Mouse (Mus musculus): Measurements from ENCODE around the gene Cdca5. TPM values are rescaled to one million over a fixed set of nuclear protein-coding genes. Genes with fewer than 3 reads are reported as not detected.

Gene Cdca5
- polyA plus RNA-seq, 1 experiment, result 33.0 TPM

- Histone ChIP-seq H3K79me3 (ENCODE audit: low read depth) (no peaks in the 10 kb centered on the region), H3K4me3 (ENCODE audit: insufficient read depth, poor library complexity, severe bottlenecking) (no peak overlapping the region), H3K27me3 (ENCODE audit: control insufficient read depth, insufficient read depth, insufficient read length) (no peaks in the 10 kb centered on the region), H3ac (ENCODE audit: control insufficient read depth, insufficient read length, low read depth) (no peak overlapping the region), H3K36me3 (ENCODE audit: control insufficient read depth, insufficient read depth) (peaks cover 9% of the 10 kb centered on the region), H3K79me2 (ENCODE audit: control insufficient read depth, insufficient read depth) (no peaks in the 10 kb centered on the region)
- TF ChIP-seq MYOG (IDR thresholded peaks at IDR 0.05; ENCODE audit: control insufficient read depth, extremely low read depth, insufficient read length) (no peak), CEBPB (IDR thresholded peaks at IDR 0.05; ENCODE audit: low read depth) (no peak), MYOD1 (IDR thresholded peaks at IDR 0.05; ENCODE audit: control insufficient read depth, insufficient read length, low read depth) (no peak), FOSL1 (IDR thresholded peaks at IDR 0.05; ENCODE audit: insufficient read depth, low read length, poor library complexity, severe bottlenecking) (no peak)
Observed at GRCm38 (mm10) chr19:6068951-6069350, 15.8 kb upstream of the Cdca5 start.

GRCm38 (mm10) chr19:6069851-6070250, 14.9 kb upstream of the Cdca5 start:
- H3ac ChIP-seq (ENCODE audit: control insufficient read depth, insufficient read length, low read depth), result no peak overlapping the region
- TF ChIP-seq CTCF (IDR thresholded peaks at IDR 0.05; ENCODE audit: control insufficient read depth, insufficient read depth, insufficient read length), result no peak
- no peak for TF ChIP-seq MAX (IDR thresholded peaks at IDR 0.05)
- TF ChIP-seq FOSL1 (IDR thresholded peaks at IDR 0.05; ENCODE audit: insufficient read depth, low read length, poor library complexity, severe bottlenecking), result no peak
- TF ChIP-seq MYOG (IDR thresholded peaks at IDR 0.05; ENCODE audit: control insufficient read depth, extremely low read depth, insufficient read length), result no peak
- no peak for TF ChIP-seq CEBPB (IDR thresholded peaks at IDR 0.05; ENCODE audit: low read depth)
- TF ChIP-seq USF1 (IDR thresholded peaks at IDR 0.05; ENCODE audit: low read depth), result no peak
- TF ChIP-seq MYOD1 (IDR thresholded peaks at IDR 0.05; ENCODE audit: control insufficient read depth, insufficient read length, low read depth), result no peak
- H3K79me3 ChIP-seq (ENCODE audit: low read depth), result no peaks in the 10 kb centered on the region
- H3K36me3 ChIP-seq (ENCODE audit: control insufficient read depth, insufficient read depth), result peaks cover 15% of the 10 kb centered on the region
- no peaks in the 10 kb centered on the region for H3K27me3 ChIP-seq (ENCODE audit: control insufficient read depth, insufficient read depth, insufficient read length)
- no peak overlapping the region for H3K4me3 ChIP-seq (ENCODE audit: insufficient read depth, poor library complexity, severe bottlenecking)
- H3K79me2 ChIP-seq (ENCODE audit: control insufficient read depth, insufficient read depth), result peaks cover 8% of the 10 kb centered on the region

- no peak for TF ChIP-seq MYOG (IDR thresholded peaks at IDR 0.05; ENCODE audit: control insufficient read depth, extremely low read depth, insufficient read length)
- TF ChIP-seq MYOD1 (IDR thresholded peaks at IDR 0.05; ENCODE audit: control insufficient read depth, insufficient read length, low read depth), result no peak
- no peak for TF ChIP-seq MAX (IDR thresholded peaks at IDR 0.05)
- no peak for TF ChIP-seq CEBPB (IDR thresholded peaks at IDR 0.05; ENCODE audit: low read depth)
- no peak for TF ChIP-seq FOSL1 (IDR thresholded peaks at IDR 0.05; ENCODE audit: insufficient read depth, low read length, poor library complexity, severe bottlenecking)
- TF ChIP-seq USF1 (IDR thresholded peaks at IDR 0.05; ENCODE audit: low read depth), result no peak
- no peak for TF ChIP-seq CTCF (IDR thresholded peaks at IDR 0.05; ENCODE audit: control insufficient read depth, insufficient read depth, insufficient read length)
- Histone ChIP-seq H3ac (ENCODE audit: control insufficient read depth, insufficient read length, low read depth) (no peak overlapping the region), H3K79me2 (ENCODE audit: control insufficient read depth, insufficient read depth) (peaks cover 16% of the 10 kb centered on the region), H3K4me3 (ENCODE audit: insufficient read depth, poor library complexity, severe bottlenecking) (no peak overlapping the region), H3K79me3 (ENCODE audit: low read depth) (no peaks in the 10 kb centered on the region), H3K36me3 (ENCODE audit: control insufficient read depth, insufficient read depth) (peaks cover 16% of the 10 kb centered on the region), H3K27me3 (ENCODE audit: control insufficient read depth, insufficient read depth, insufficient read length) (no peaks in the 10 kb centered on the region)
Observed at GRCm38 (mm10) chr19:6070571-6071250, 14.1 kb upstream of the Cdca5 start.

- TF ChIP-seq MYOD1 (IDR thresholded peaks at IDR 0.05; ENCODE audit: control insufficient read depth, insufficient read length, low read depth) (no peak), MYOG (IDR thresholded peaks at IDR 0.05; ENCODE audit: control insufficient read depth, extremely low read depth, insufficient read length) (no peak), CEBPB (IDR thresholded peaks at IDR 0.05; ENCODE audit: low read depth) (no peak), CTCF (IDR thresholded peaks at IDR 0.05; ENCODE audit: control insufficient read depth, insufficient read depth, insufficient read length) (no peak), USF1 (IDR thresholded peaks at IDR 0.05; ENCODE audit: low read depth) (no peak), MAX (IDR thresholded peaks at IDR 0.05) (no peak), FOSL1 (IDR thresholded peaks at IDR 0.05; ENCODE audit: insufficient read depth, low read length, poor library complexity, severe bottlenecking) (no peak)
- Histone ChIP-seq H3ac (ENCODE audit: control insufficient read depth, insufficient read length, low read depth) (no peak overlapping the region), H3K79me3 (ENCODE audit: low read depth) (peaks cover 3% of the 10 kb centered on the region), H3K79me2 (ENCODE audit: control insufficient read depth, insufficient read depth) (peaks cover 22% of the 10 kb centered on the region), H3K36me3 (ENCODE audit: control insufficient read depth, insufficient read depth) (peaks cover 16% of the 10 kb centered on the region), H3K27me3 (ENCODE audit: control insufficient read depth, insufficient read depth, insufficient read length) (no peaks in the 10 kb centered on the region), H3K4me3 (ENCODE audit: insufficient read depth, poor library complexity, severe bottlenecking) (no peak overlapping the region)
Observed at GRCm38 (mm10) chr19:6071261-6071660, 13.5 kb upstream of the Cdca5 start.

GRCm38 (mm10) chr19:6073889-6074288, 10.9 kb upstream of the Cdca5 start:
- Histone ChIP-seq H3K79me2 (ENCODE audit: control insufficient read depth, insufficient read depth) (peaks cover 28% of the 10 kb centered on the region), H3K79me3 (ENCODE audit: low read depth) (peaks cover 7% of the 10 kb centered on the region), H3K4me3 (ENCODE audit: insufficient read depth, poor library complexity, severe bottlenecking) (no peak overlapping the region), H3ac (ENCODE audit: control insufficient read depth, insufficient read length, low read depth) (no peak overlapping the region), H3K27me3 (ENCODE audit: control insufficient read depth, insufficient read depth, insufficient read length) (no peaks in the 10 kb centered on the region), H3K36me3 (ENCODE audit: control insufficient read depth, insufficient read depth) (peaks cover 11% of the 10 kb centered on the region)
- TF ChIP-seq MYOD1 (IDR thresholded peaks at IDR 0.05; ENCODE audit: control insufficient read depth, insufficient read length, low read depth), result no peak
- no peak for TF ChIP-seq MYOG (IDR thresholded peaks at IDR 0.05; ENCODE audit: control insufficient read depth, extremely low read depth, insufficient read length)
- no peak for TF ChIP-seq USF1 (IDR thresholded peaks at IDR 0.05; ENCODE audit: low read depth)
- no peak for TF ChIP-seq MAX (IDR thresholded peaks at IDR 0.05)
- TF ChIP-seq CEBPB (IDR thresholded peaks at IDR 0.05; ENCODE audit: low read depth), result no peak
- no peak for TF ChIP-seq CTCF (IDR thresholded peaks at IDR 0.05; ENCODE audit: control insufficient read depth, insufficient read depth, insufficient read length)

Measured in C2C12 (cell line).